Mouse (Mus musculus) limb, embryonic 11.5 days (tissue): ENCODE measurements around the gene Fcrl1. TPM values are rescaled to one million over a fixed set of nuclear protein-coding genes. Genes with fewer than 3 reads are reported as not detected.
"Not testable (repeated sequence)": the region's sequence is repeated elsewhere in the genome, so short reads cannot be mapped to it uniquely, and the experiment has no call there.

Experiments used
- ATAC-seq: fragments of 200-750 bp; cut with Nextera tagmentation; 2 replicates; pipeline ENCODE4 v1.8.0; 2017; ENCODE audit warnings: low read depth; ENCODE audit not compliant: insufficient number of reproducible peaks, low FRiP score, low TSS enrichment
- DNase-seq: peaks from one replicate; pipeline ENCODE4 v3.0.0-alpha.2; 2015; ENCODE audit warnings: low spot score
- H3K27ac ChIP-seq: fragments of 300-500 bp; sonication (generic); replicated peaks from 2 replicates; pipeline ENCODE4 v1.5.1; 2014; ENCODE audit warnings: low read depth, mild to moderate bottlenecking, low read length
- H3K27me3 ChIP-seq: fragments of 300-500 bp; sonication (generic); 2 replicates; pipeline ENCODE4 v1.6.1; 2014; ENCODE audit warnings: mild to moderate bottlenecking, low read length, mixed read lengths; ENCODE audit not compliant: control insufficient read depth, insufficient read depth
- H3K36me3 ChIP-seq: fragments of 300-500 bp; sonication (generic); 2 replicates; pipeline ENCODE4 v1.6.1; 2014; ENCODE audit warnings: mild to moderate bottlenecking, low read length, moderate library complexity, mixed read lengths; ENCODE audit not compliant: control insufficient read depth, insufficient read depth
- H3K4me1 ChIP-seq: fragments of 300-500 bp; sonication (generic); 2 replicates; pipeline ENCODE4 v1.6.1; 2014; ENCODE audit warnings: low read length, mixed read lengths; ENCODE audit not compliant: control insufficient read depth, insufficient read depth
- H3K4me2 ChIP-seq: fragments of 300-500 bp; sonication (generic); 2 replicates; pipeline ENCODE4 v1.6.1; 2014; ENCODE audit warnings: low read depth, mild to moderate bottlenecking, moderate library complexity; ENCODE audit not compliant: severe bottlenecking
- H3K4me3 ChIP-seq: fragments of 300-500 bp; sonication (generic); 2 replicates; pipeline ENCODE4 v1.5.1; 2014; ENCODE audit warnings: low read depth, low read length
- H3K9ac ChIP-seq: fragments of 300-500 bp; sonication (generic); 2 replicates; pipeline ENCODE4 v1.6.1; 2014; ENCODE audit warnings: mild to moderate bottlenecking, low read length
- H3K9me3 ChIP-seq: fragments of 300-500 bp; sonication (generic); 2 replicates; pipeline ENCODE4 v1.6.1; 2016; ENCODE audit warnings: low read length; ENCODE audit not compliant: control insufficient read depth
- WGBS: fragments of 180-500 bp; shearing (Covaris S2); extraction: QIAGEN DNeasy Blood & Tissue Kit; methylation state at CpG from one replicate; pipeline ENCODE4 v1.1.7; 2014; 5-methylcytosine and 5-hydroxymethylcytosine counted together
- polyA plus RNA-seq: library from polyadenylated mRNA; unstranded; fragments of >200 nt; fragmentation: Nextera tagmentation; extraction: Ambion mirVana; gene quantifications from 2 replicates; pipeline ENCODE4 v1.2.1, GENCODE M21; 2014

The Fcrl1 gene
- 0.09 and 0.14 TPM in 2 replicates for polyA plus RNA-seq

GRCm38 (mm10) chr3:87376195-87377165 is at the start of gene Fcrl1:
Gene Fcrl1 (plus strand): TSS chr3:87376387.
- H3K9me3 ChIP-seq = no peaks in the 10 kb centered on the region
- 88% methylated on average over 18 of the region's 18 CpGs for WGBS
- H3K4me1 ChIP-seq = no peaks in the 10 kb centered on the region
- no peak within 1 kb of the TSS for H3K4me2 ChIP-seq
- no peak within 1 kb of the TSS for H3K9ac ChIP-seq
- ATAC-seq = no peak
- H3K27me3 ChIP-seq = no peaks in the 10 kb centered on the region
- no peak within 1 kb of the TSS for H3K4me3 ChIP-seq
- DNase-seq = no peak
- H3K27ac ChIP-seq = no peak within 1 kb of the TSS
- H3K36me3 ChIP-seq = no peaks in the 10 kb centered on the region

GRCm38 (mm10) chr3:87337899-87338298 is 38.3 kb upstream of the Fcrl1 start:
- Histone ChIP-seq H3K36me3 (no peaks in the 10 kb centered on the region), H3K27me3 (no peaks in the 10 kb centered on the region), H3K9ac (no peak overlapping the region), H3K4me1 (no peaks in the 10 kb centered on the region), H3K4me2 (no peak overlapping the region), H3K4me3 (no peak overlapping the region), H3K27ac (no peak overlapping the region), H3K9me3 (no peaks in the 10 kb centered on the region)
- ATAC-seq (no peak), DNase-seq (no peak)
- WGBS = 88% methylated on average over 5 of the region's 5 CpGs

GRCm38 (mm10) chr3:87350992-87351391 is 25.2 kb upstream of the Fcrl1 start:
- H3K36me3 ChIP-seq, ATAC-seq, H3K27me3 ChIP-seq, DNase-seq, H3K27ac ChIP-seq, H3K4me3 ChIP-seq, H3K4me1 ChIP-seq, H3K9ac ChIP-seq, H3K9me3 ChIP-seq, H3K4me2 ChIP-seq: not testable (repeated sequence)
- 78% methylated on average over 2 of the region's 2 CpGs for WGBS

GRCm38 (mm10) chr3:87357581-87357980 is 18.6 kb upstream of the Fcrl1 start, which contains the start of gene Cd5l:
Gene Cd5l (plus strand): TSS chr3:87357881.
- Histone ChIP-seq H3K9me3 (no peaks in the 10 kb centered on the region), H3K4me2 (no peak within 1 kb of the TSS), H3K4me3 (no peak within 1 kb of the TSS), H3K27me3 (no peaks in the 10 kb centered on the region), H3K9ac (no peak within 1 kb of the TSS), H3K27ac (no peak within 1 kb of the TSS), H3K4me1 (no peaks in the 10 kb centered on the region), H3K36me3 (no peaks in the 10 kb centered on the region)
- ATAC-seq = no peak
- no peak for DNase-seq

GRCm38 (mm10) chr3:87359215-87359614 is 17.0 kb upstream of the Fcrl1 start:
- H3K27me3 ChIP-seq = no peaks in the 10 kb centered on the region
- no peaks in the 10 kb centered on the region for H3K36me3 ChIP-seq
- no peak overlapping the region for H3K9ac ChIP-seq
- ATAC-seq (no peak), DNase-seq (no peak)
- no peak overlapping the region for H3K27ac ChIP-seq
- no peak overlapping the region for H3K4me3 ChIP-seq
- no peak overlapping the region for H3K4me2 ChIP-seq
- H3K9me3 ChIP-seq = no peaks in the 10 kb centered on the region
- H3K4me1 ChIP-seq = no peaks in the 10 kb centered on the region

GRCm38 (mm10) chr3:87360466-87360865 is 15.7 kb upstream of the Fcrl1 start:
- no peak overlapping the region for H3K27ac ChIP-seq
- no peak overlapping the region for H3K4me3 ChIP-seq
- no peaks in the 10 kb centered on the region for H3K4me1 ChIP-seq
- no peak for ATAC-seq
- no peaks in the 10 kb centered on the region for H3K27me3 ChIP-seq
- no peaks in the 10 kb centered on the region for H3K9me3 ChIP-seq
- 90% methylated on average over 6 of the region's 6 CpGs for WGBS
- no peak overlapping the region for H3K9ac ChIP-seq
- DNase-seq = no peak
- H3K36me3 ChIP-seq = no peaks in the 10 kb centered on the region
- H3K4me2 ChIP-seq = no peak overlapping the region

- H3K9me3 ChIP-seq = no peaks in the 10 kb centered on the region
- H3K27me3 ChIP-seq = no peaks in the 10 kb centered on the region
- no peaks in the 10 kb centered on the region for H3K36me3 ChIP-seq
- no peak overlapping the region for H3K4me3 ChIP-seq
- H3K27ac ChIP-seq = no peak overlapping the region
- ATAC-seq (no peak), DNase-seq (no peak)
- WGBS = 93% methylated on average over 14 of the region's 14 CpGs
- H3K9ac ChIP-seq = no peak overlapping the region
- H3K4me2 ChIP-seq = no peak overlapping the region
- H3K4me1 ChIP-seq = no peaks in the 10 kb centered on the region
Measured at GRCm38 (mm10) chr3:87365691-87366090, 10.5 kb upstream of the Fcrl1 start.

- no peak for DNase-seq
- 90% methylated on average over 10 of the region's 10 CpGs for WGBS
- no peak overlapping the region for H3K4me2 ChIP-seq
- no peak overlapping the region for H3K27ac ChIP-seq
- H3K4me1 ChIP-seq = no peaks in the 10 kb centered on the region
- no peaks in the 10 kb centered on the region for H3K9me3 ChIP-seq
- no peak overlapping the region for H3K9ac ChIP-seq
- no peaks in the 10 kb centered on the region for H3K36me3 ChIP-seq
- ATAC-seq = no peak
- no peak overlapping the region for H3K4me3 ChIP-seq
- H3K27me3 ChIP-seq = no peaks in the 10 kb centered on the region
Measured at GRCm38 (mm10) chr3:87367511-87367910, 8.7 kb upstream of the Fcrl1 start.
